Mouse (Mus musculus) forebrain, embryonic 16.5 days (tissue): ENCODE measurements around the gene Dot1l. TPM values are rescaled to one million over a fixed set of nuclear protein-coding genes. Genes with fewer than 3 reads are reported as not detected.
A peak's percentile ranks its signal among the peaks of the same experiment; 100 is the strongest.

Source experiments
- ATAC-seq: fragments of 200-750 bp; cut with Nextera tagmentation; 2 replicates; pipeline ENCODE4 v1.8.0; 2017; ENCODE audit warnings: mild to moderate bottlenecking, moderate library complexity
- H3K27ac ChIP-seq: fragments of 300-500 bp; sonication (generic); 2 replicates; pipeline ENCODE4 v1.5.1; 2014; ENCODE audit warnings: low read length, control low read depth
- H3K27me3 ChIP-seq: fragments of 300-500 bp; sonication (generic); replicated peaks from 2 replicates; pipeline ENCODE4 v1.6.1; 2014; ENCODE audit warnings: low read length; ENCODE audit not compliant: control insufficient read depth, insufficient read depth
- H3K36me3 ChIP-seq: fragments of 300-500 bp; sonication (generic); 2 replicates; pipeline ENCODE4 v1.6.1; 2014; ENCODE audit not compliant: control insufficient read depth, insufficient read depth
- H3K4me1 ChIP-seq: fragments of 300-500 bp; sonication (generic); replicated peaks from 2 replicates; pipeline ENCODE4 v1.6.1; 2014; ENCODE audit warnings: low read length; ENCODE audit not compliant: control insufficient read depth, insufficient read depth
- H3K4me2 ChIP-seq: fragments of 300-500 bp; sonication (generic); 2 replicates; pipeline ENCODE4 v1.6.1; 2014; ENCODE audit warnings: mild to moderate bottlenecking, low read length, control low read depth
- H3K4me3 ChIP-seq: fragments of 300-500 bp; sonication (generic); replicated peaks from 2 replicates; pipeline ENCODE4 v1.5.1; 2014; ENCODE audit warnings: mild to moderate bottlenecking, low read length, control low read depth
- H3K9ac ChIP-seq: fragments of 300-500 bp; sonication (generic); replicated peaks from 2 replicates; pipeline ENCODE4 v1.6.1; 2014; ENCODE audit warnings: low read depth, low read length, control low read depth
- H3K9me3 ChIP-seq: fragments of 300-500 bp; sonication (generic); 2 replicates; pipeline ENCODE4 v1.6.1; 2016; ENCODE audit warnings: low read length; ENCODE audit not compliant: control insufficient read depth
- WGBS: fragments of 180-500 bp; shearing (Covaris S2); extraction: QIAGEN DNeasy Blood & Tissue Kit; methylation state at CpG from one replicate; pipeline ENCODE4 v1.1.7; 2014; 5-methylcytosine and 5-hydroxymethylcytosine counted together
- polyA plus RNA-seq: library from polyadenylated mRNA; unstranded; fragments of >200 nt; fragmentation: Nextera tagmentation; extraction: Ambion mirVana; gene quantifications from 2 replicates; pipeline ENCODE4 v1.2.1, GENCODE M21; 2015

The Dot1l gene
- polyA plus RNA-seq, 1 experiment from 2014 or later, result 22.5 TPM

DNA sequence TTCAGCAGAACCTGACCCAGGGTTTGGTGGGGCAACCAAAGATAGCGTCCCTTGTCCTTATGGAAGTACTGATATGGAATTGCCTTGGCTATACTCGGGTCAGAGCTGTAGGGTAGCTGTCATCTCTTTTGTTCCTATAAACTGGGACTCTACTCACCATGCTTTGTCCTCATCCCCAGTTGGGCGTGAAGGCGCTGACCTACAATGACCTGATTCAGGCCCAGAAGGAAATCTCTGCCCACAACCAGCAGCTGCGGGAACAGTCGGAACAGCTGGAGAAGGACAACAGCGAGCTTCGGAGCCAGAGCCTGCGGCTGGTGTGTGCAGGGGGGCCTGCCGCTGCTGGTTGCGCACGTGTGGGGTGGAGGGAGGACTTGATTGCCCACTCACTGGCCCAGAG is 29.9 kb downstream of the Dot1l start:
- 80% methylated on average over 12 of the region's 12 CpGs for WGBS
- no peak for ATAC-seq

DNA sequence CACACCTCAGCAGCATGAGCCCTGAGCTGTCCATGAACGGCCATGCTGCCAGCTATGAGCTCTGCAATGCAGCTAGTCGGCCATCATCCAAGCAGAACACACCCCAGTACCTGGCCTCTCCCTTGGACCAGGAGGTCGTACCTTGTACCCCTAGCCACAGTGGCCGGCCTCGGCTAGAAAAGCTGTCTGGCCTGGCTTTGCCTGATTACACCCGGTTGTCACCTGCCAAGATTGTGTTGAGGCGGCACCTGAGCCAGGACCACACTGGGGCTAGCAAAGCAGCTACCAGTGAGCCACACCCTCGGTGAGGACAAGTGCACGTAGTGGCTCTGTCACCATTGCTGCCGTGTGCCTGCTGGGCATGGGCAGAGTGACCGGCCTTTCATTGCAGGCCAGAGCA is 31.0 kb downstream of the Dot1l start:
- H3K36me3 ChIP-seq, result peaks cover 74% of the 10 kb centered on the region
- no peak overlapping the region for H3K27ac ChIP-seq
- H3K4me1 ChIP-seq, result no peaks in the 10 kb centered on the region
- no peak overlapping the region for H3K4me2 ChIP-seq
- H3K9me3 ChIP-seq, result no peaks in the 10 kb centered on the region
- 95% methylated on average over 11 of the region's 11 CpGs for WGBS
- no peaks in the 10 kb centered on the region for H3K27me3 ChIP-seq
- H3K4me3 ChIP-seq, result no peak overlapping the region
- ATAC-seq, result no peak
- no peak overlapping the region for H3K9ac ChIP-seq

More for the DNA sequence above, 29.9 kb downstream of the Dot1l start:
- peaks cover 69% of the 10 kb centered on the region for H3K36me3 ChIP-seq
- H3K9ac ChIP-seq, result no peak overlapping the region
- no peak overlapping the region for H3K4me2 ChIP-seq
- H3K27ac ChIP-seq, result no peak overlapping the region
- H3K4me3 ChIP-seq, result no peak overlapping the region
- H3K9me3 ChIP-seq, result no peaks in the 10 kb centered on the region
- H3K4me1 ChIP-seq, result no peaks in the 10 kb centered on the region
- no peaks in the 10 kb centered on the region for H3K27me3 ChIP-seq

DNA sequence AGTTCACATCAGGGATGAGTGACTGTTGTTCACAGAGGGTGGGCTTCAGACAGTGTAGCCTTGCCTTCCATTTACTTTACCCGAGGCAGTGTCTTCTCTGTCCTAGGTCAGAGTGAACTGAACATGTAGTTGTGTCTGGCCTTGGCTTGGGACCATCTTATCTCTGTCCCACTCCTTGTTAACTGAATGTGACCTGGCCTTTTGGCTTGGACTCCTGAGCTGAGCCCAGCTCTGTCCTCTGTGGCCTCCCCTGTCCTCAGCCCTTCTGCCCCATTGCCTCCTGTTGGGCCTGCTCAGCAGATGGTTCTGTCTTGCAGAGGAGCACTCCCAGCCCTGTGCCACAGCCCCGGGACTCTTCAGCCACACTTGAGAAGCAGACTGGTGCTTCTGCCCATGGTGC is 32.5 kb downstream of the Dot1l start:
- Histone ChIP-seq H3K4me1 (0 out of 2 replicates have a peak, but pooled peaks cover 3% of the 10 kb centered on the region), H3K36me3 (peaks cover 70% of the 10 kb centered on the region), H3K27me3 (no peaks in the 10 kb centered on the region), H3K4me2 (no peak overlapping the region), H3K4me3 (no peak overlapping the region), H3K9me3 (no peaks in the 10 kb centered on the region), H3K9ac (no peak overlapping the region), H3K27ac (no peak overlapping the region)
- WGBS, result 79% methylated on average over 2 of the region's 2 CpGs
- no peak for ATAC-seq

DNA sequence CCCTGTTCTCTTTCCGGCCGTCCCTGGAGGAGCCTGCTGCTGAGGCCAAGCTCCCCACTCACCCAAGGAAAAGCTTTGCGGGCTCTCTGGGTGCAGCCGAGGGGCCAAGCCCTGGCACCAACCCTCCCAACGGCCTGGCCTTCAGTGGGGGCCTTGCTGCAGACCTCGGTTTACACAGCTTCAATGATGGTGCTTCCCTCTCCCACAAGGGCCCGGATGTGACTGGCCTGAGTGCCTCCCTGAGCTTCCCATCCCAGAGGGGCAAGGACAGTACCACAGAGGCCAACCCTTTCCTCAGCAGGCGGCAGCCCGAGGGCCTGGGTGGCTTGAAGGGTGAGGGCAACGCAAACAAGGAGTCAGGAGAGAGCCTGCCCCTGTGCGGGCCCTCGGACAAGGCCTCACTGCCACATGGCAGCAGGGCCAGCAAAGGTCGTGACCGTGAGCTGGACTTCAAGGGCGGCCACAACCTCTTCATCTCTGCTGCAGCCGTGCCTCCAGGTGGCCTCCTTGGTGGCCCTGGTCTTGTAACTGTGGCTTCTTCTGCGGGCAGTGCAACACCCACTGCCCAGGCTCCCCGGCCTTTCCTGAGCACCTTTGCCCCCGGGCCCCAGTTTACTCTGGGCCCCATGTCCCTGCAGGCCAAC is 35.9 kb downstream of the Dot1l start:
- Histone ChIP-seq H3K4me1 (0 out of 2 replicates have a peak, but pooled peaks cover 3% of the 10 kb centered on the region), H3K27ac (no peak overlapping the region), H3K27me3 (no peaks in the 10 kb centered on the region), H3K9me3 (no peaks in the 10 kb centered on the region), H3K36me3 (peaks cover 50% of the 10 kb centered on the region), H3K4me3 (no peak overlapping the region), H3K4me2 (no peak overlapping the region), H3K9ac (no peak overlapping the region)
- ATAC-seq, result no peak
- 92% methylated on average over 19 of the region's 19 CpGs for WGBS

GRCm38 (mm10) chr10:80791476-80792174 is 36.6 kb downstream of the Dot1l start:
- Histone ChIP-seq H3K4me3 (no peak overlapping the region), H3K9ac (no peak overlapping the region), H3K27ac (no peak overlapping the region), H3K4me2 (no peak overlapping the region), H3K9me3 (no peaks in the 10 kb centered on the region), H3K4me1 (peaks cover 6% of the 10 kb centered on the region), H3K36me3 (peaks cover 46% of the 10 kb centered on the region), H3K27me3 (no peaks in the 10 kb centered on the region)
- WGBS, result 81% methylated on average over 31 of the region's 33 CpGs
- no peak for ATAC-seq

DNA sequence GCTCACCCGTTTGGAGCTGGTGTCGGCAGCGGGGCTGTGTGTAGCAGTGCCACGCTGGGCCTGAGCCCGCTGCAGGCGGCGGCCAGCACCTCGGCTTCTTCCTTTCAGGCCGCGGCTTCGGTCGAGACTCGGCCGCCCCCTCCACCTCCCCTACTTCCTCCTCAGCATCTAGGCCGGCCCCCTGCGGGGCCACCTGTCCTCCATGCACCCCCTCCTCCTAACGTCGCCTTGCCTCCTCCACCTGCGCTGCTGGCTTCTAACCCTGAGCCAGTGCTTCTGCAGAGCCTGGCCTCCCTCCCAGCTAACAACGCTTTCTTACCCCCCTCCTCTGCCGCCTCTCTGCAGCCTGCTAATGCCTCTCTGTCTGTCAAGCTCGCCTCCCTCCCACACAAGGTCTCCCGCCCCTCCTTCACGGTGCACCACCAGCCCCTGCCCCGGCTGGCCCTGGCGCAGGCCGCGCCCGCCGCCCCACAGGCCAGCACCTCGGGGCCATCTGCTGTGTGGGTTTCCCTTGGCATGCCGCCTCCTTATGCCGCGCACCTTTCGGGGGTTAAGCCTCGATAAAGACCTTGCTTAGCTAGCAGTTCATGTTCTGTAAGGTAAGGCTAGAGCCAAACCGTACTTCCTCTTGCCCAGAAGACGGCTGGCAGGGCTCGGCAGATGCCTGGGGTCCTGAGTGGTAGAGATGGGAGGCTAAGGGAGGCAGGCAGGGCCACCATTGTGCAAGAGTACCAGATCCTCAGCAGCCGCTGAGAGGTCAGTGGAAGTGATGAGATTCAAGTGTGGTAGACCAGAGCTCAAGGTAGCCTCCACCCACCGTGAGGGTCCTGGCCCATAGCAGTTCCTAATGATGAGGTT is 37.4 kb downstream of the Dot1l start:
- no peak for ATAC-seq
- Histone ChIP-seq H3K9ac (no peak overlapping the region), H3K27me3 (no peaks in the 10 kb centered on the region), H3K4me1 (peaks cover 13% of the 10 kb centered on the region), H3K27ac (0 out of 2 replicates have a peak overlapping the region, but pooled peaks have one; percentile 14), H3K9me3 (no peaks in the 10 kb centered on the region), H3K4me3 (no peak overlapping the region), H3K36me3 (peaks cover 44% of the 10 kb centered on the region), H3K4me2 (no peak overlapping the region)
- WGBS, result 71% methylated on average over 41 of the region's 41 CpGs

- peaks cover 37% of the 10 kb centered on the region for H3K36me3 ChIP-seq
- H3K4me1 ChIP-seq, result peaks cover 13% of the 10 kb centered on the region
- no peak overlapping the region for H3K4me2 ChIP-seq
- H3K27me3 ChIP-seq, result no peaks in the 10 kb centered on the region
- 88% methylated on average over 13 of the region's 13 CpGs for WGBS
- no peak for ATAC-seq
- H3K9me3 ChIP-seq, result no peaks in the 10 kb centered on the region
- H3K9ac ChIP-seq, result no peak overlapping the region
- no peak overlapping the region for H3K4me3 ChIP-seq
- no peak overlapping the region for H3K27ac ChIP-seq
Measured at GRCm38 (mm10) chr10:80793033-80793784, 38.2 kb downstream of the Dot1l start.

GRCm38 (mm10) chr10:80793803-80794202 is 38.8 kb downstream of the Dot1l start:
- Histone ChIP-seq H3K9ac (no peak overlapping the region), H3K4me3 (no peak overlapping the region), H3K27ac (no peak overlapping the region), H3K4me2 (no peak overlapping the region), H3K9me3 (no peaks in the 10 kb centered on the region), H3K4me1 (peaks cover 13% of the 10 kb centered on the region), H3K36me3 (peaks cover 33% of the 10 kb centered on the region), H3K27me3 (no peaks in the 10 kb centered on the region)
- no peak for ATAC-seq
- 90% methylated on average over 4 of the region's 4 CpGs for WGBS
